Mouse (Mus musculus) liver, embryonic 16.5 days (tissue): Measurements from ENCODE around the gene Snap91. TPM values are rescaled to one million over a fixed set of nuclear protein-coding genes. Genes with fewer than 3 reads are reported as not detected.

ENCODE experiments used
- polyA plus RNA-seq: library from polyadenylated mRNA; unstranded; fragments of >200 nt; fragmentation: Nextera tagmentation; extraction: Ambion mirVana; gene quantifications from 2 replicates; pipeline ENCODE4 v1.2.1, GENCODE M21; 2015

The Snap91 gene
- polyA plus RNA-seq, 1 experiment from 2014 or later, result 0.20 TPM

Other genes with a start within 250 kb of the Snap91 start
- 3.7 and 4.4 TPM in 2 replicates for gene Me1, start 184.7 kb downstream of the Snap91 start, polyA plus RNA-seq
- gene Prss35, start 137.0 kb downstream of the Snap91 start, polyA plus RNA-seq, result 1.8 and 2.5 TPM in 2 replicates
- gene Ripply2, start 134.9 kb upstream of the Snap91 start, polyA plus RNA-seq, result not detected in 2 replicates
- 30.8 and 32.3 TPM in 2 replicates for gene Cyb5r4, start 141.4 kb upstream of the Snap91 start, polyA plus RNA-seq